Mouse (Mus musculus) neural tube, embryonic 11.5 days (tissue): Measurements from ENCODE around the gene Ndufb4. TPM values are rescaled to one million over a fixed set of nuclear protein-coding genes. Genes with fewer than 3 reads are reported as not detected.
"Not testable (repeated sequence)": the region's sequence is repeated elsewhere in the genome, so short reads cannot be mapped to it uniquely, and the experiment has no call there.

Source experiments
- ATAC-seq: fragments of 200-750 bp; cut with Nextera tagmentation; 2 replicates; pipeline ENCODE4 v1.8.0; 2017; ENCODE audit warnings: moderate number of reproducible peaks, mild to moderate bottlenecking, moderate TSS enrichment, moderate library complexity; ENCODE audit not compliant: insufficient read depth, low FRiP score, low TSS enrichment
- DNase-seq: peaks from one replicate; pipeline ENCODE4 v3.0.0-alpha.2; 2015; ENCODE audit warnings: low spot score
- H3K27ac ChIP-seq: fragments of 300-500 bp; sonication (generic); 2 replicates; pipeline ENCODE4 v1.5.1; 2014; ENCODE audit warnings: low read depth, mild to moderate bottlenecking, low read length
- H3K27me3 ChIP-seq: fragments of 300-500 bp; sonication (generic); 2 replicates; pipeline ENCODE4 v1.6.1; 2014; ENCODE audit warnings: mild to moderate bottlenecking, low read length, mixed read lengths; ENCODE audit not compliant: control insufficient read depth, insufficient read depth
- H3K36me3 ChIP-seq: fragments of 300-500 bp; sonication (generic); 2 replicates; pipeline ENCODE4 v1.6.1; 2014; ENCODE audit warnings: mild to moderate bottlenecking, low read length, moderate library complexity, mixed read lengths; ENCODE audit not compliant: control insufficient read depth, insufficient read depth
- H3K4me1 ChIP-seq: fragments of 300-500 bp; sonication (generic); 2 replicates; pipeline ENCODE4 v1.6.1; 2014; ENCODE audit warnings: low read length, mixed read lengths; ENCODE audit not compliant: control insufficient read depth, insufficient read depth
- H3K4me2 ChIP-seq: fragments of 300-500 bp; sonication (generic); 2 replicates; pipeline ENCODE4 v1.6.1; 2014; ENCODE audit warnings: low read depth, mild to moderate bottlenecking, moderate library complexity
- H3K4me3 ChIP-seq: fragments of 300-500 bp; sonication (generic); 2 replicates; pipeline ENCODE4 v1.5.1; 2014; ENCODE audit warnings: low read depth, low read length
- H3K9ac ChIP-seq: fragments of 300-500 bp; sonication (generic); 2 replicates; pipeline ENCODE4 v1.6.1; 2014; ENCODE audit warnings: mild to moderate bottlenecking, low read length
- H3K9me3 ChIP-seq: fragments of 300-500 bp; sonication (generic); 2 replicates; pipeline ENCODE4 v1.6.1; 2016; ENCODE audit warnings: low read length; ENCODE audit not compliant: control insufficient read depth
- WGBS: fragments of 180-500 bp; shearing (Covaris S2); extraction: QIAGEN DNeasy Blood & Tissue Kit; methylation state at CpG from one replicate; pipeline ENCODE4 v1.1.7; 2014; 5-methylcytosine and 5-hydroxymethylcytosine counted together
- polyA plus RNA-seq: library from polyadenylated mRNA; unstranded; fragments of >200 nt; fragmentation: Nextera tagmentation; extraction: Ambion mirVana; gene quantifications from 2 replicates; pipeline ENCODE4 v1.2.1, GENCODE M21; 2014

Gene Ndufb4
- 46.2 and 50.1 TPM in 2 replicates for polyA plus RNA-seq

- H3K9ac ChIP-seq = peak within 1 kb of the TSS; percentile 79
- H3K36me3 ChIP-seq = no peaks in the 10 kb centered on the region
- WGBS = under 1% methylated on average over 48 of the region's 58 CpGs
- peaks cover 6% of the 10 kb centered on the region; the same call in 1 of the 2 replicates for H3K4me1 ChIP-seq
- H3K9me3 ChIP-seq = no peaks in the 10 kb centered on the region
- ATAC-seq (peak; percentile 88), DNase-seq (peak; percentile 99)
- peak within 1 kb of the TSS; percentile 74 for H3K27ac ChIP-seq
- H3K4me2 ChIP-seq = peak within 1 kb of the TSS; percentile 47
- H3K27me3 ChIP-seq = no peaks in the 10 kb centered on the region
- peak within 1 kb of the TSS; percentile 67 for H3K4me3 ChIP-seq
These were observed at the start of gene Ndufb4 for GRCm38 (mm10) chr16:37653731-37654657. Gene Ndufb4 (minus strand): TSS chr16:37654453.

- no peak overlapping the region for H3K27ac ChIP-seq
- H3K36me3 ChIP-seq = no peaks in the 10 kb centered on the region
- 0 out of 2 replicates have a peak, but pooled peaks cover under 1% of the 10 kb centered on the region for H3K9me3 ChIP-seq
- DNase-seq = no peak
- no peak for ATAC-seq
- no peak overlapping the region for H3K4me3 ChIP-seq
- H3K9ac ChIP-seq = no peak overlapping the region
- no peaks in the 10 kb centered on the region for H3K4me1 ChIP-seq
- WGBS = 89% methylated on average over 5 of the region's 5 CpGs
- no peaks in the 10 kb centered on the region for H3K27me3 ChIP-seq
- H3K4me2 ChIP-seq = no peak overlapping the region
These were observed 49.6 kb upstream of the Ndufb4 start for GRCm38 (mm10) chr16:37703884-37704283.

DNA sequence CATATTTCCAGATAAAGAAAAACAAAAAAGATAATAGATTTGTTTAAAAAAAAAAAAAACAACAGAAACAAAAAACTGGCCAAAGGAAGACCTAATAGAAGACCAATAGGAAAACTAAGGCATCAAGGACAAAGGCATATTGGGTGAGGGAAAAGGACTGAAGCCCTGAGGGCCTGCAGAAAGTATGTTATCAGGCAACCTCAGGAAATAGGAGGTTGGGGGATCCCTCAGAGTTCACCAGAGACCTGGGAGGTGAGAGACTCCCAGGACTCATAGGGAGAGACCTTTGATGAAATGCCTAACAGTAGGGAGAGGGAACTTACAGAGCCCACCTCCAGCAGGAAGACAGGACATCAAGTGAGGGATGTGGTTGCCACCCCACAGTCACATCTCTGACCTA is 45.8 kb upstream of the Ndufb4 start:
- not testable (repeated sequence) for H3K36me3 ChIP-seq

GRCm38 (mm10) chr16:37698767-37699166 is 44.5 kb upstream of the Ndufb4 start:
- H3K9me3 ChIP-seq = 0 out of 2 replicates have a peak, but pooled peaks cover 2% of the 10 kb centered on the region
- whole genome bisulfite sequencing = 90% methylated on average over 6 of the region's 6 CpGs
- no peak overlapping the region for H3K9ac ChIP-seq
- no peak for ATAC-seq
- no peaks in the 10 kb centered on the region for H3K27me3 ChIP-seq
- H3K27ac ChIP-seq = no peak overlapping the region
- no peak for DNase-seq
- H3K36me3 ChIP-seq = no peaks in the 10 kb centered on the region
- no peak overlapping the region for H3K4me3 ChIP-seq
- H3K4me2 ChIP-seq = no peak overlapping the region
- H3K4me1 ChIP-seq = no peaks in the 10 kb centered on the region

More for the DNA sequence above, 45.8 kb upstream of the Ndufb4 start:
- H3K4me3 ChIP-seq, H3K9me3 ChIP-seq, H3K4me2 ChIP-seq, H3K4me1 ChIP-seq, H3K27ac ChIP-seq, H3K9ac ChIP-seq, H3K27me3 ChIP-seq, ATAC-seq, DNase-seq: not testable (repeated sequence)

DNA sequence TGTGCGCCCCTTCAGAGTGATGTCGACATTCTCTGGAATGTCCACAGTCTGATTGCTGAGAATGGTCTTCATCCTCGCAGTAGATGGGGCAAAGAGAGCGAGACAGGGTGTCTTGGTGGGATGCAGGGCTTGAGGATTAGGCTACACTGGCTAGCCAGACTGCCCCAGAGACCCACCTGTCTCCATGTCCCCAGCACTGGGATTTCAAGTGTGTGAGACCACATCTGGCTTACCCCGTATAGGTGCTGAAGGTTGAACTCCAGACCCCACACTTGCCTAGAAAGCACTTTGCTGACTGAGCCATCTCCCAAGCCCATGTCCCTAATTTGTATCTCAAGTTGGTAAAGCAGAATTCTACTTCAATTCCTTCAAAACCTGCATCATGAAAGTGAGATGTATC is 43.0 kb upstream of the Ndufb4 start:
- no peaks in the 10 kb centered on the region for H3K36me3 ChIP-seq
- H3K9ac ChIP-seq = no peak overlapping the region
- DNase-seq = no peak
- no peak for ATAC-seq
- no peak overlapping the region for H3K27ac ChIP-seq
- H3K4me1 ChIP-seq = no peaks in the 10 kb centered on the region
- WGBS = 79% methylated on average over 5 of the region's 5 CpGs
- 0 out of 2 replicates have a peak, but pooled peaks cover 2% of the 10 kb centered on the region for H3K9me3 ChIP-seq
- H3K4me3 ChIP-seq = no peak overlapping the region
- H3K4me2 ChIP-seq = no peak overlapping the region
- no peaks in the 10 kb centered on the region for H3K27me3 ChIP-seq

DNA sequence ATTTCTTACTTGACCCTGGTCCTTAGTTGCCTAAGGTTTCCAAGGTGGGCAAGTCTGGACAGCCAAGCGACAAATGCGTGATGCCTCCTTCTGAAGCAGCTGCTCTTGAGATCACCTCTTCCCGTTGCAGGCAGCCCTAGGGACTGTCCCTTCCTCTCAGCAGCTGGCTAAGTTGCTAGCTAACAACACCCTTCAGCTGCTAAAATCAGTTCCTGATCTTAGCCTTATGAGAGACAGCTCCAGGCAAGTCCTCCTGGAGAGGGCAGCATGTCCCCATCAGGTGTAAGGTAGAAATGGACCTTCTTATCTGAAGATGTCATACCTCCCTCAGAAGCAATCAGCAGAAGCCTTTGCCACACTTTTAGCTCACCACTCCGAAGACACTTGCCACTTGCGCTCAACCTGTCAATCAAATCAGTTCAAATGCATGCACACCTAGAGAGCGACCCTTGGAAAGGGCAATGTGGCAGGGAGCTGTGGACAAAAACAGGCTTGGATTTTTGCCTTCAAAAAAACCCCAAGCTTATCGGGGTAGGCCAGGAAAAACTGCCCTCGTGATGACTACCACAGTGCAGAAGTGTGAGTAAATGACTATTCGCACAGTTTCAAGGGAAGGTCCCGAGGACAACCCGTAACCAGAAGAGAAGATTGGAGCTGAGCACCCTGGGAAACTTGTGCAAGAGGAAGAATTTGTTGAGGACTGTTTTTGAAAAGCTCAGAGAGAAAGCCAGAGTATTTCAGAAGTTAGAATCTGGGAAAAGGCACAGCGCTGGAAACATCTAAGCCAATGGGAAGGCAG is 36.9 kb upstream of the Ndufb4 start:
- H3K9ac ChIP-seq = no peak overlapping the region
- no peaks in the 10 kb centered on the region for H3K36me3 ChIP-seq
- WGBS = 87% methylated on average over 12 of the region's 12 CpGs
- H3K27me3 ChIP-seq = no peaks in the 10 kb centered on the region
- no peak for DNase-seq
- no peak overlapping the region for H3K27ac ChIP-seq
- H3K4me1 ChIP-seq = peaks cover 3% of the 10 kb centered on the region; the same call in 1 of the 2 replicates
- no peak for ATAC-seq
- H3K4me3 ChIP-seq = no peak overlapping the region
- H3K4me2 ChIP-seq = no peak overlapping the region
- H3K9me3 ChIP-seq = no peaks in the 10 kb centered on the region

- H3K9ac ChIP-seq = no peak overlapping the region
- H3K27me3 ChIP-seq = no peaks in the 10 kb centered on the region
- H3K4me3 ChIP-seq = no peak overlapping the region
- 81% methylated on average over 6 of the region's 6 CpGs for WGBS
- H3K9me3 ChIP-seq = no peaks in the 10 kb centered on the region
- no peak overlapping the region for H3K4me2 ChIP-seq
- H3K4me1 ChIP-seq = peaks cover 7% of the 10 kb centered on the region
- no peak overlapping the region for H3K27ac ChIP-seq
- ATAC-seq = no peak
- no peaks in the 10 kb centered on the region for H3K36me3 ChIP-seq
- no peak for DNase-seq
These were observed 36.2 kb upstream of the Ndufb4 start for GRCm38 (mm10) chr16:37690465-37690864.

DNA sequence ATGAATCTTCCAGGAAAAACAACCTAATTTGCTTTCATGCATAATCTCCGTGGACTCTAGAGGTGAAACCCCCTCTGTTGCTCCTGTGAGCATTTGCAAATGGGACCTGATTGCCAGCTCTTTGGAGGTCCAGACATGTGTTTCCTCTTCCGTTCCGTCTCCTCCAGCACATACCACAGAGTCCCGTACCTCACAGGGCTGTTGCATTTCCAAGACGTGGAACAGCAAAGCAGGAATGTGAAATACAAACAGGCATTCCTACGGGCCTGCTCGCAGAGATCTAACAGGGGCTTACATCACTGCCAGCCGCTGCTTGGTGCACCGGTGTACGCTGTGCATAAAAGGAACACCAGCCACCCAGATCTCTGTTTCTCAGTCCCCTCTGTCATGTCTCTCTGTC is 35.7 kb upstream of the Ndufb4 start:
- DNase-seq (no peak), ATAC-seq (no peak)
- H3K9ac ChIP-seq = no peak overlapping the region
- no peaks in the 10 kb centered on the region for H3K9me3 ChIP-seq
- no peak overlapping the region for H3K4me3 ChIP-seq
- no peaks in the 10 kb centered on the region for H3K36me3 ChIP-seq
- no peak overlapping the region for H3K27ac ChIP-seq
- H3K4me2 ChIP-seq = no peak overlapping the region
- H3K27me3 ChIP-seq = no peaks in the 10 kb centered on the region
- peaks cover 10% of the 10 kb centered on the region for H3K4me1 ChIP-seq
- WGBS = 64% methylated on average over 10 of the region's 10 CpGs
